Mouse (Mus musculus) lung, postnatal 0 days (tissue): Measurements from ENCODE around the gene Spata19.

Experiments used
- CTCF ChIP-seq: IDR thresholded peaks from 2 replicates; pipeline ENCODE4 v1.5.1; 2016; ENCODE audit warnings: antibody characterized with exemption, mild to moderate bottlenecking
- EP300 ChIP-seq: IDR thresholded peaks from 2 replicates; pipeline ENCODE4 v1.6.1; 2016; ENCODE audit warnings: antibody characterized with exemption, mild to moderate bottlenecking, control low read depth

- no peak for TF ChIP-seq CTCF
- no peak for TF ChIP-seq EP300
Measured at GRCm38 (mm10) chr9:27435936-27436335, 39.3 kb downstream of the Spata19 start.
